Mouse (Mus musculus): ENCODE results near the gene Kcnn3. TPM values are rescaled to one million over a fixed set of nuclear protein-coding genes. Genes with fewer than 3 reads are reported as not detected.

Gene Kcnn3
- 8.1 and 8.4 TPM in 2 replicates for polyA plus RNA-seq (2012; rRNA removed)

GRCm38 (mm10) chr3:89519894-89520293 lies at the start of gene Kcnn3:
TSS of gene Kcnn3 (plus strand) at chr3:89520164.

DNA sequence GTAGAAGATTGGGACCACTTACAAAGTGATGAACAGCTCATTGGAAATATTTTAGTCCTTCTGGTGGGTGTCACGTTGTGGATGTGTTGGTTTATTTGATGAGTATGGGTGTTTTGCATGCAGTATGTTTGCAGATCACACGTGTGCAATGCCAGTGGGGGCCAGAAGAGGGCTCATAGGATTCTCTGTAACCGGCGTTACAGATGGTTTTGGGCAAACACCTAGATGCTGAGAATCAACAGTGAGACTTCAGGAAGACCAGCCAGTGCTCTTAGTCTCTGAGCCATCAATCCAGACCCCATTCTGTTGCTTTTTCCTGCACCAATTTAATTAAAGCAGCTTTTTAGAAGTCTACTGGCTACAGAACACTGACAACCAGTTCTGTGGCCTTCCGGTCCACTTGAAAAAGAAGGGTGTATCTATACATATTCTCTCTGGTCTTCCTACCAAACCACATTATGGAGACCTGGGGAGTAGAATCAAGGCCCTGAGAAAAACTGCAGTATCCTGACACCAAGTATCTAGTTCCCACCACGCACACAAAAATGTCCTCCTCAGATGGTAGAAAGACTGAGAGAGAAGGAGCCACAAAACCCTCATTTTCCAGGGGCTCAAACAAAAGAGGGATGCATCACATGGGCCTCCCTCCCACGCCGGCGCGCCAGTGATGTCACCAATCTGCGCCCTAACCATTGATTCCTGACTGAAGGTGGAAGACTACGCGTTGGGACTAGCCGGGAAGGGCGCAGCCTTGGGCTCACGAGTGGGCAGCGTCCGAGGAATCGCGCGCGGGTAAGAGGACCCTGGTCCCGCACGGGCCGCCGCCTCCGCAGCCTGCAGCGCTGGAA lies 194.6 kb downstream of the Kcnn3 start, which contains the start of gene Adar:
TSS of gene Adar (plus strand) at position 664 of the 848 bp plus-strand sequence.

Other genes starting within 250 kb of the Kcnn3 start
- gene Slc50a1, start 249.6 kb upstream of the Kcnn3 start, polyA plus RNA-seq (2012; rRNA removed), result 203 and 215 TPM in 2 replicates
- gene Efna1, start 239.0 kb upstream of the Kcnn3 start, polyA plus RNA-seq (2012; rRNA removed), result 43.0 and 48.2 TPM in 2 replicates
- 1.9 and 5.0 TPM in 2 replicates for gene Efna3, start 197.2 kb upstream of the Kcnn3 start, polyA plus RNA-seq (2012; rRNA removed)
- gene Efna4, start 182.1 kb upstream of the Kcnn3 start, polyA plus RNA-seq (2012; rRNA removed), result 36.4 and 44.7 TPM in 2 replicates
- gene Adam15, start 170.2 kb upstream of the Kcnn3 start, polyA plus RNA-seq (2012; rRNA removed), result 179 and 187 TPM in 2 replicates
- gene Dcst2, start 158.2 kb upstream of the Kcnn3 start, polyA plus RNA-seq (2012; rRNA removed), result 0.23 and 0.62 TPM in 2 replicates
- gene Dcst1, start 154.9 kb upstream of the Kcnn3 start, polyA plus RNA-seq (2012; rRNA removed), result 0.30 and 0.32 TPM in 2 replicates
- 68.2 and 77.9 TPM in 2 replicates for gene Zbtb7b, start 125.4 kb upstream of the Kcnn3 start, polyA plus RNA-seq (2012; rRNA removed)
- gene Lenep, start 117.4 kb upstream of the Kcnn3 start, polyA plus RNA-seq (2012; rRNA removed), result 2.0 TPM in 1 of 2 replicates, not detected in the other
- gene Flad1, start 108.3 kb upstream of the Kcnn3 start, polyA plus RNA-seq (2012; rRNA removed), result 34.7 and 49.3 TPM in 2 replicates
- 40.3 and 61.0 TPM in 2 replicates for gene Cks1b, start 101.8 kb upstream of the Kcnn3 start, polyA plus RNA-seq (2012; rRNA removed)
- 116 and 134 TPM in 2 replicates for gene Shc1, start 101.7 kb upstream of the Kcnn3 start, polyA plus RNA-seq (2012; rRNA removed)
- 179 and 285 TPM in 2 replicates for gene Pygo2, start 90.0 kb upstream of the Kcnn3 start, polyA plus RNA-seq (2012; rRNA removed)
- 80.0 and 83.8 TPM in 2 replicates for gene Pbxip1, start 83.5 kb upstream of the Kcnn3 start, polyA plus RNA-seq (2012; rRNA removed)
- gene Pmvk, start 65.6 kb upstream of the Kcnn3 start, polyA plus RNA-seq (2012; rRNA removed), result 17.7 and 21.3 TPM in 2 replicates
- gene Adar, start 194.9 kb downstream of the Kcnn3 start, polyA plus RNA-seq (2012; rRNA removed), result 28.5 and 33.3 TPM in 2 replicates
- 0.71 and 1.0 TPM in 2 replicates for gene Chrnb2, start 244.5 kb downstream of the Kcnn3 start, polyA plus RNA-seq (2012; rRNA removed)